Mouse (Mus musculus): ENCODE measurements at regions not wholly inside any gene's neighbourhood (a gene's known extent, or its start where the extent isn't known, plus 50 kb on each side); places are given as distances from the start of the nearest gene placed in this dataset.

DNA sequence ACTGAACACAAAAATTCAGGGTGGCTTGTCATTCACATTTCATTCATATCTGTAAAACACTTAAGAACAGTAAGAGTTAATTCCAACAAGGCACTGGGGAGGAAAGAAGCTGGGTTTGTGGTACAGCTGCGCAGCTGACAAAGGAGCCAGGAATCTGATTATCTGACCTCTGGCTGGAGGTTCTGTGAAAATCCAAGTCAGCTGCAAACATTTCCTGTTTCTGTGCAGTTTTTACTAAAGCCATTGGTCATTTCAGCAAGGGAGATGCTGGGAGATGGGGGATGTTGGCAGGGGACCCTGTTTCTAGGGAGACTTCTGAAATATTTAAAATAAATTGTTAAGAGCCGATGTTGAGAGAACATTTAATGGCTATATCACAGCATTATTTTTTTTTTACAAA lies 83.6 kb upstream of the Azi2 start:
- TF ChIP-seq CTCF (IDR thresholded peaks at IDR 0.05) (no peak), EP300 (IDR thresholded peaks at IDR 0.05) (no peak)

All from lung, postnatal 0 days (tissue).